Mouse (Mus musculus) kidney, postnatal 36 days (tissue): ENCODE measurements around the gene Iqschfp.
"Not testable (repeated sequence)": the region's sequence is repeated elsewhere in the genome, so short reads cannot be mapped to it uniquely, and the experiment has no call there.

ENCODE experiments used
- DNase-seq, 2 experiments: peaks; one replicate each; pipeline ENCODE4 v3.0.0; 2021 to 2022; ENCODE audit warnings: mixed read lengths in 2 of 2

Gene Iqschfp

DNA sequence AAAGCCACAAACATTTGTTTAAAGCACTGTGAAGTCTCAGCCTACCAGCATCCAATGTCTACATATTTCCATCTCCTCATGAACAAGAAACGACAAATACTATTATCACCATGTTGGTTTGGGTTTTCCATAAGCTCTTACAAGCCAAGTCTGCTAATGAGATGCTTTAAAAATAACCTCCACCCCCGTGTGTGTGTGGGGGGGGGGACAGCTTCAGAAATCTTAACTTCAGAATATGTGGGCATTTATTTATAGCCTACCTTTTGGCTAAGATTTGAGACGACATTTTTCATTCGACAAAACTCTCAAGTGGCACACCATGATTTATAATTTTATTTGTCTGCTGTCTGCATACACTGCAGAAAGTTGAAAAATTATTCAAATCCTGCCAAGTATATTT is 185.4 kb downstream of the Iqschfp start:
- DNase-seq, result no peak

GRCm38 (mm10) chr3:68085024-68085423 is 193.0 kb downstream of the Iqschfp start:
- no peak for DNase-seq

GRCm38 (mm10) chr3:68092108-68092507 is 200.1 kb downstream of the Iqschfp start:
- no peak for DNase-seq

DNA sequence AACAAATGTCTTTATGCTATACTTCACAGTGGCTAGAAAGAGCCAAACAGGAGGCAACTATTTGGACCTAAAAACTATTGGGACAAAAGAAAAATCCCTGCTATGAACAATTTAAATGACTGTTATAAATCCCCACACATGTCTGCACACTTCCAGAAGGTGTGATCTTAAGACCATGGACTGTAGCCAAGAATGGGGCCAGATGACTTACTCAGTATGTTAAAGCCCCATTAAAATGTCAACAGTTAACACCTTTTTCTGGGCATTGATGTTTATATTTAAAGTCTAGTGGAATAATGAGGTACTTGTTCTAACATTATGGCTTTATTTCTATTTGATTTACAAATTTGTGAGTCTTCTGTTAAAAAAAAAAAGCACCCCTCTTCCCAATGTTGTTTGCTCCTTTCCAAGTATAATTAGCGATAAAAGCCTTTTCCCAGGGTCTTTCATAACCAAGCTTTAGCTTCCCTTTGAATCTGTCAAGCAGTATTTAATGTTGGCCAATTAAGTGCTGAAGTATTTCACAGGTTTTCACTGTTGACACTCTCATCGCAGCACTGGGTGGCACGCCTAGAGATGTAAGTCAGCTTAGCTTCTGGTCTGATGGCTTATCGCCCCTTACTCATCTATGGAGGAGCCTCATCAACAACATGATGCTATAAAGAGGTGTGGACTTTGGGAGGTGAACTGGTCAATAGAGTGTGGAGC is 204.8 kb downstream of the Iqschfp start:
- no peak for DNase-seq

DNA sequence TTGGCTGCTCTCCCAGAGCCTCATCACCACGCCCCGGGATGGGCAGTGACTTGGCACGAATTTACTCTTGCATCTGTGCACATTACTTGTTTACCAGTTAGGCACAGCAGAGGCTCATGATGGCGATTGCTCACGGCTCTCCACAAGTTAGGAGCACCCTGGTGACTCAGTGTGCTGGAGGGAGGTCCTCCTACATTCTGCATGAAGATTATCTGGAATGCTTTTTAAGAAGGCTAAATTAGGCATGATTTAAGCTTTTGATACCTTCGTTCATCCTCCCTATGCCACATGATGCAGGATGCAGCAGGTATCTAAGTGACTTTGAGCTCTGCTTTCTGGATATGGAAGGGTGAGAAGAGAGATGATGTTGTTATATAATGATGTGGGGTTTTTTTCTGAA is 207.5 kb downstream of the Iqschfp start:
- not testable (repeated sequence) for DNase-seq

DNA sequence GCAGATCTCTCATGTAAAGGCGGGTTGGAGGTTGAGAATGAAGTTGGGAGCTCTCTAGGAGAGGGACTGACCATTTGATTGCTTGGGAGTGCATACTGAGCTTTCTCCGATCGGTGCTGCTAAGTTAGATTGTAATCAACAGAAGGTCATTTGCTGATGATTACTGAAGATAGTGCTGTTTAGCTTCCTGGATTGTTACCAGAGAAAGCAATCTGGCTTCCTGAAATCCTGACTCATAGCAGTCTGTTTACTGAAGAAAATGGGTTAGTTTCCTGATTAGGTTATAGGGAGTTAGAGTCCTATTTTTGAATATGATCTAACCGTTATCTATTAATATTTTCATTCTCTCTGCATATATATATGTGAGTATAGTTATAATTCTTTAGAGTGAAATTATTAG is 209.3 kb downstream of the Iqschfp start:
- no peak for DNase-seq

GRCm38 (mm10) chr3:68105081-68105685 is 213.2 kb downstream of the Iqschfp start:
- DNase-seq, result no peak

DNA sequence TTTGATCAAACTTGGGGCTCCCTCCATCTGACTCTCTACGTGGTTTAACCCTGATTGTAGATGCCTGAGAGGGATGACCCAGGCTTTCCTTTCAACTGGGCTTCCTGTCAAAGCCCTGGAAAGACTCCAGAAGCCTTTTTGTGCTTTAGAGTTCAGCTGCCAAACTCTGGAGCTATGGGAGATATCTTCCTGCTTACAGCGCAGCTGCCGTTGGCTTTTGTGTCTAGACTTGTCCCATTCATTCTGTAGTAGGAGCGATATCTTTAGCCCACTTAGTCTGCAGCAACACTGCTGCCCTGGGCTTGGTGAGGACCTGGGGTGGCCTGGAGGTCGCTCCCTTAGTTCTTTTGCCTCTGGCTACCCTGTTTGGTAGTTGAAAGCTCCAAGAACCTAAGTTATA is 229.3 kb downstream of the Iqschfp start:
- no peak for DNase-seq

- no peak for DNase-seq
These were observed 234.3 kb downstream of the Iqschfp start for GRCm38 (mm10) chr3:68126284-68126856.

GRCm38 (mm10) chr3:68130386-68130785 is 238.4 kb downstream of the Iqschfp start:
- DNase-seq, result peak; percentile 2 to 48

- no peak for DNase-seq
These were observed 247.0 kb downstream of the Iqschfp start for GRCm38 (mm10) chr3:68138833-68139627.

DNA sequence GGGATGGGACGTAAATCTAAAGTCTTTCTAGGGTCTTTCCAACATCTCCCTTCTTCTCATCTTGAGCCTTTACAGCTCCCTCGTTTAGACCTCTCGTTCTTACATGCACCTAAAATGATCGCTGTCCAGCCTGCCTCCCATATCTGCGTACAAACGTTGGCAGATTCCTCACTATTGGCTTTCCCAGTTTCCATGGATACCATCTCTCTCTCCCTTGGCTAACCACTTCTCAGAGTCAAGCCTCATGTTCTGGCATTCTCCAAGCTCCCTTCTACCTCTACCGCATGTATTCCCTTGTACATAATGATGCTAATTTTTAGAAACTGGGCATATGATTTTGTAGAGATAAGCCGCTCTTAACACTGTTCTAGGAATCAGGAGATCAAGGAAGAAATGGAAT is 258.7 kb downstream of the Iqschfp start:
- DNase-seq, result no peak

GRCm38 (mm10) chr3:68160175-68160574 is 268.1 kb downstream of the Iqschfp start:
- no peak for DNase-seq

DNA sequence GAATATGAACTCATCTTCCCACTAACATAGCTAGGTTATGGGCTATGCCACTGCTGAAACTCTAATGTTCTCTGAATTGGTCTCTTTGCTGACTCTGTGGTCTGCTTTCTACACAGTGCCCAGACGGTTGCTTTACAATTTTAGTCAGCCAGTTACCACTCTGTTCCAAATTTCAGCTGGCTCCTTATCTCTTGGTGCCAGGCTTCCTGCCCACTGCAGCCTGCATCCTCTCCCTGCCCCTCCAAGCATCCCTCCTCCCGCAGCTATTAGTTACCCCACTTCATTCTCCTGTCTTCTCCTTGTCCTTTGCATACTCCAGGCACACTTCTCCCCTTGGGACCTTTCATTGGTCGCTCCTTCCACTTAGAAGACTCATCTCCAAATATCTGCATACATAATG is 268.7 kb downstream of the Iqschfp start:
- DNase-seq, result no peak

DNA sequence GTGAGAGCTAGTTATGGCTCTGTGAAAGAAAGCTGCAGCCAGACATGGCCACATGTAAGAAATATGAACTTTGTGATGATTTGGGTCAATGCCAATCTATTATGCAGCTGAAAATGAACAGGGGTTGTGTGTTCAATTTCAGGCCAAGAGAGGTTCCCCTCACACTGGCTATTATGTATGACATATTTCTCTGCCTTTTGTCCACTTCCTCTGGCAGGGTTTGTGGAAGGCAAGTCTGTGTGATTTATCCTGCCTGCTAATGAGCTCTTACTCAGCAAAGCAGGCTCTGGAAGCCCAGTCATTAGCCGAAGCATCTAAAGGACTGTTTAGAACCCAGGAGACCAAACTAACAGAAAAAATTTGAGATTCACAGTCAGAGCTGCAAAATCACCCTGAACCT is 286.2 kb downstream of the Iqschfp start:
- no peak for DNase-seq

DNA sequence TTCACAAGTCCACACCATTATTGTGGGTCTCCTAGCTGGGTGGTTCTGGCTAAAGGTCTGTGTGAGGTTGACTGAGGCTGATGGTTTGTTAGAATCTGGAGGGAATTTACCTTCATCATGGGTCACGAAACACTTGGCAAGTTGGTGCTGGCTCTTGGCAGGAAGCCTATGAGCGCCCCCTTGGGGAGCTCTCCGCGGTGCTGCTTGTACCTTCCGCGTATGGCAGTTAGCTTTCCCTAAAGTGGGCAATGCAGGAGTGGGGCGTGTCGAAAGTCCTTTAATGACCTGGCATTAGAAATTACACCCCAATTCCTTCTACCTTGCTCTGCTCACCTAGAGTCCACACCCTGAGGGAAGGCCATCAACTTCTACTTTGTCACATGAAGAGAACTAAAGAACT is 295.4 kb downstream of the Iqschfp start:
- DNase-seq, result peak in 1 of 2 experiments; percentile 24

DNA sequence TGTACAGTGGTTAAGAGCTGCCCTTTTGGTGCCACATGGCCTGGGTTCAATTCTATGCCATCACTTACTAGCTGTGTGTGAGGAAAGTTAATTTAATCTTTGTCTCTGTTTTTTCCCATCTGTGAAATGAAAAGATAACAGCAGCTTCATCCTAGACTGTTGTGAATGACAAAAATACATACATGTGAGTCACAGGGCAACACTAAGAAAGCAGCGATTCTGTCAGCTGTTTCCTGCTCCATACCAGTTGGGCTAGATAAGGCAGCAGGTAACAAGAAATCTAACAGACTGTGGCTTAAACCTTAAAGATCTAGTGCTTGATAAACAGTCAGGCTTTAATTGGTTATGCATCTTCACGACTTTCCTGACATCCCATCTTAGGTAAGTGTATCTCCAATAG is 297.1 kb downstream of the Iqschfp start:
- DNase-seq, result no peak

DNA sequence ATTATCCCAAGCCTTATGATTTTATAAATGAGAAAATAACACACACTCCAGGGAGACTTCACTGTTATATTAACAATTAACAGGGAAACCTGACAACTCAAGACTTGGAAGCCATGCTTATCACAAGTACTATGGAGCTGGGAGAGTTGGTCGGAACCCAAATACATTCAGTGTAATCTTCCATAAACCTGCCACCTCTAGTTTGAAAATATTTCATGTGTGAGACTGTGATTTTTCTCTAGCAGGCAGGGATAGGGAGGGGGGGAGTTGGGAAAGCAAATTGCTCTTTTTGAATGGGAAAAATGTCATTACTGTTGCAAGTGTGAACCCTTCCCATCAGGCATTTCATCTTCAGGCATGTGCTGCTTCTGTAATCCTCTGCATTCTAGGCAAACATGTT is 304.9 kb downstream of the Iqschfp start:
- DNase-seq, result no peak

GRCm38 (mm10) chr3:68201214-68201613 is 309.2 kb downstream of the Iqschfp start:
- DNase-seq, result no peak

GRCm38 (mm10) chr3:68202162-68202902 is 310.3 kb downstream of the Iqschfp start:
- no peak for DNase-seq

GRCm38 (mm10) chr3:68203934-68204467 is 312.0 kb downstream of the Iqschfp start:
- no peak for DNase-seq

- DNase-seq, result no peak
These were observed 318.4 kb downstream of the Iqschfp start for GRCm38 (mm10) chr3:68210422-68210821.

DNA sequence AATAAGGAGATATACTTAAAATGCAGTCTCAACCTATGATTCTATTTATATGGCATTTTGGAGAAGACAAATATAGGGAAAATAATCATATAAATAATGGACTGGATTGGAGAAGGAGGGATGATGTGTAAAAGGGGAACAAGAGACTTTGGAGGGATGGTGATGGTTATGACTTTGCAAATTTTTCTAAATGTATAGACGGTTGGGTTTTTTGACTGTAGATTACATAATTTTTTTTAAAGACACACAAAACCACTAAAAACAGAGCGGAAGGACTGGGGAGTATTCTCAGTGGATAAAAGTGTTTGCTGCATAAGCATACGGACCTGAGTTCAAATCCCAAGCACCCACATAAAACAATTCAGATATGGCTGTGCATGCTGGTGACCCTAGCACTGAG is 329.4 kb downstream of the Iqschfp start:
- DNase-seq, result no peak
